Mouse (Mus musculus) gastrocnemius, postnatal 14 days (tissue): Measurements from ENCODE around the gene Gm17622. TPM values are rescaled to one million over a fixed set of nuclear protein-coding genes. Genes with fewer than 3 reads are reported as not detected.

Experiments used
- DNase-seq: peaks from one replicate; pipeline ENCODE4 v3.0.0; 2021; ENCODE audit warnings: mixed read lengths
- intact Hi-C: fragments of 180-260 bp; cut with DNase I; formaldehyde crosslinking; loops from one replicate; pipeline ENCODE4 v1.15.1; 2025; ENCODE audit warnings: low total_unique reads
- total RNA-seq, 2 experiments: library from RNA; stranded (reverse); gene quantifications; 2 replicates each; pipeline ENCODE4 v1.2.3; 2021

Gene Gm17622
- total RNA-seq, 2 experiments from 2014 or later, result not detected

- DNase-seq, result no peak
- intact Hi-C loops, result no loop called here
Measured at GRCm38 (mm10) chr13:96506313-96506712, 15.8 kb downstream of the Gm17622 start.

- DNase-seq, result no peak
- intact Hi-C loops, result no loop called here
Measured at GRCm38 (mm10) chr13:96507541-96507940, 17.0 kb downstream of the Gm17622 start.

- DNase-seq, result peak; percentile 16
- intact Hi-C loops, result no loop called here
Measured at GRCm38 (mm10) chr13:96510635-96511034, 20.1 kb downstream of the Gm17622 start.

- intact Hi-C loops, result no loop called here
- DNase-seq, result no peak
Measured at GRCm38 (mm10) chr13:96511262-96511661, 20.7 kb downstream of the Gm17622 start.

GRCm38 (mm10) chr13:96511893-96512292 is 21.4 kb downstream of the Gm17622 start:
- no peak for DNase-seq
- intact Hi-C loops, result no loop called here

GRCm38 (mm10) chr13:96514154-96514942 is 23.8 kb downstream of the Gm17622 start:
- intact Hi-C loops, result no loop called here
- no peak for DNase-seq

- DNase-seq, result no peak
- intact Hi-C loops, result no loop called here
Measured at GRCm38 (mm10) chr13:96516249-96516648, 25.7 kb downstream of the Gm17622 start.

GRCm38 (mm10) chr13:96517335-96517734 is 26.8 kb downstream of the Gm17622 start:
- DNase-seq, result no peak
- intact Hi-C loops, result no loop called here

GRCm38 (mm10) chr13:96521294-96521693 is 30.8 kb downstream of the Gm17622 start:
- no peak for DNase-seq
- intact Hi-C loops, result no loop called here

- intact Hi-C loops, result no loop called here
- no peak for DNase-seq
Measured at GRCm38 (mm10) chr13:96527022-96527421, 36.5 kb downstream of the Gm17622 start.

GRCm38 (mm10) chr13:96527856-96528255 is 37.3 kb downstream of the Gm17622 start:
- intact Hi-C loops, result no loop called here
- DNase-seq, result no peak

GRCm38 (mm10) chr13:96528776-96529175 is 38.2 kb downstream of the Gm17622 start:
- intact Hi-C loops, result no loop called here
- no peak for DNase-seq

GRCm38 (mm10) chr13:96529542-96529941 is 39.0 kb downstream of the Gm17622 start:
- no peak for DNase-seq
- intact Hi-C loops, result no loop called here

GRCm38 (mm10) chr13:96530064-96530463 is 39.5 kb downstream of the Gm17622 start:
- intact Hi-C loops, result no loop called here
- no peak for DNase-seq

GRCm38 (mm10) chr13:96532176-96532575 is 41.6 kb downstream of the Gm17622 start:
- DNase-seq, result no peak
- intact Hi-C loops, result no loop called here

GRCm38 (mm10) chr13:96533742-96534141 is 43.2 kb downstream of the Gm17622 start:
- intact Hi-C loops, result no loop called here
- no peak for DNase-seq

GRCm38 (mm10) chr13:96536821-96537572 is 46.5 kb downstream of the Gm17622 start:
- intact Hi-C loops, result no loop called here
- DNase-seq, result no peak

GRCm38 (mm10) chr13:96538103-96538502 is 47.6 kb downstream of the Gm17622 start:
- no peak for DNase-seq
- intact Hi-C loops, result no loop called here
